Mouse (Mus musculus) thymus, postnatal 10 days (tissue): ENCODE measurements around the gene Fabp2.

Source experiments
- DNase-seq, 2 experiments: peaks; one replicate each; pipeline ENCODE4 v3.0.0; 2021; ENCODE audit warnings: low spot score in 2 of 2

Fabp2 gene

GRCm38 (mm10) chr3:122894772-122895171 is at the start of gene Fabp2:
Gene Fabp2, plus strand, starts transcription at chr3:122895072.
- no peak for DNase-seq

- DNase-seq = no peak
Observed at GRCm38 (mm10) chr3:122848410-122849034, 46.4 kb upstream of the Fabp2 start.

GRCm38 (mm10) chr3:122855149-122855548 is 39.7 kb upstream of the Fabp2 start:
- no peak for DNase-seq

GRCm38 (mm10) chr3:122859829-122860228 is 35.0 kb upstream of the Fabp2 start:
- DNase-seq = no peak

- DNase-seq = no peak
Observed at GRCm38 (mm10) chr3:122860573-122861498, 34.0 kb upstream of the Fabp2 start.

GRCm38 (mm10) chr3:122865092-122865491 is 29.8 kb upstream of the Fabp2 start:
- DNase-seq = no peak

GRCm38 (mm10) chr3:122868270-122868669 is 26.6 kb upstream of the Fabp2 start:
- DNase-seq = no peak

- DNase-seq = no peak
Observed at GRCm38 (mm10) chr3:122871596-122871995, 23.3 kb upstream of the Fabp2 start.

GRCm38 (mm10) chr3:122876870-122877269 is 18.0 kb upstream of the Fabp2 start:
- no peak for DNase-seq

- no peak for DNase-seq
Observed at GRCm38 (mm10) chr3:122877543-122877942, 17.3 kb upstream of the Fabp2 start.

GRCm38 (mm10) chr3:122878705-122879315 is 16.1 kb upstream of the Fabp2 start:
- DNase-seq = no peak

GRCm38 (mm10) chr3:122887505-122888301 is 7.2 kb upstream of the Fabp2 start:
- no peak for DNase-seq

- DNase-seq = no peak
Observed at GRCm38 (mm10) chr3:122888371-122888819, 6.5 kb upstream of the Fabp2 start.

- no peak for DNase-seq
Observed at GRCm38 (mm10) chr3:122895189-122895731, 388 bp downstream of the Fabp2 start.

GRCm38 (mm10) chr3:122898254-122898653 is 3.4 kb downstream of the Fabp2 start:
- DNase-seq = no peak

GRCm38 (mm10) chr3:122903746-122904433 is 9.0 kb downstream of the Fabp2 start:
- peak in 1 of 2 experiments; percentile 40 for DNase-seq

GRCm38 (mm10) chr3:122907841-122908240 is 13.0 kb downstream of the Fabp2 start:
- DNase-seq = no peak

GRCm38 (mm10) chr3:122915493-122915892 is 20.6 kb downstream of the Fabp2 start:
- no peak for DNase-seq

GRCm38 (mm10) chr3:122916191-122916680 is 21.4 kb downstream of the Fabp2 start:
- DNase-seq = no peak

GRCm38 (mm10) chr3:122918672-122919071 is 23.8 kb downstream of the Fabp2 start:
- no peak for DNase-seq

- no peak for DNase-seq
Observed at GRCm38 (mm10) chr3:122919260-122919659, 24.4 kb downstream of the Fabp2 start, which contains the start of gene Gm10959. Gene Gm10959, minus strand, starts transcription at chr3:122919360.
